Mouse (Mus musculus): ENCODE results near the gene Emc9. TPM values are rescaled to one million over a fixed set of nuclear protein-coding genes. Genes with fewer than 3 reads are reported as not detected.

The Emc9 gene
- 15.2 and 19.4 TPM in 2 replicates for polyA plus RNA-seq (2012; rRNA removed)

DNA sequence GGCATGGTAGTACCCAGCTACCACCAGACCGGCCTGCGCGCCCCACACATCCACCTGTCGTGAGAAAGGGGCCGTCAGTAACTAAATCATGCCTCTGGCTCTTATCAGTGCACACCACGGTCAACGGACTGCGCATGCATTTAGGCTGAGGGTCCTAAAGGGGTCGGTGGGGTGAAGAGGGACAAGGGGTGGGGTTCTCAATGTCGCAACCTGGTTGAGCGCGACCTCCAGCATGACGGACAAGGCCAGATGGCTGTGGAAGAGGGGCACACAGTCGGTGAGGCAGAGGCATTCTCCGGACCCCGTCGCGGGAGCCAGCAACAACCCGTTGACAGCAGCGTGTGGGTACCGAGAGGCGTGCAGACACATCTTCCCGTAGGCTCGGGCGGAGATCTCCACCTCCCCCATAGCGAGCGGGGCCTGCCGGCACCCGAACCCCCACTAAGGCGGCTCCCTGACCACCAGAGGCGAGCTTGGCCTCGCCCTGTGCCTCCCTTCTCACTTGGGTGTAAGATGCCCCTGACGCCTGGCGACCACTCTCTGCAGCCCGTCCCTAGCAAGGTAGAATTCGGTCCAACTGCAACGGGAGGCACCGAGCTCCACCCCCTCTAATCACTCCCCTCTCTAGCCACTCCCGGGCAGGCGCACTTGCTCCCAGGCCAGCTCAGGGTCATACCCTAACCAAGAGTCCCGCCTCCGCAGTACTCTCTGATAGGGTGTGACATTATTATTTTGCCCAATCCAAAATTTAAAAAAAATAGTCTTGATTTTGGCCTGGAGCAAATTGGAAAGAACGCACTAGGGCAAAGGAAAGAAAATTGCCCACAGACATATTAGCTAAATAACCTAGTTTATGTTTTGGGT, at the start of gene Emc9:
Gene Emc9 (minus strand): TSS at position 601 of the 864 bp plus-strand sequence.

GRCm38 (mm10) chr14:55617822-55618221, 32.7 kb upstream of the Emc9 start, which contains the start of gene Rec8:
TSS of gene Rec8 (plus strand) at chr14:55618037.

GRCm38 (mm10) chr14:55603271-55603632, 18.1 kb upstream of the Emc9 start, which contains the start of gene Irf9:
TSS of gene Irf9 (plus strand) at chr14:55603571.

DNA sequence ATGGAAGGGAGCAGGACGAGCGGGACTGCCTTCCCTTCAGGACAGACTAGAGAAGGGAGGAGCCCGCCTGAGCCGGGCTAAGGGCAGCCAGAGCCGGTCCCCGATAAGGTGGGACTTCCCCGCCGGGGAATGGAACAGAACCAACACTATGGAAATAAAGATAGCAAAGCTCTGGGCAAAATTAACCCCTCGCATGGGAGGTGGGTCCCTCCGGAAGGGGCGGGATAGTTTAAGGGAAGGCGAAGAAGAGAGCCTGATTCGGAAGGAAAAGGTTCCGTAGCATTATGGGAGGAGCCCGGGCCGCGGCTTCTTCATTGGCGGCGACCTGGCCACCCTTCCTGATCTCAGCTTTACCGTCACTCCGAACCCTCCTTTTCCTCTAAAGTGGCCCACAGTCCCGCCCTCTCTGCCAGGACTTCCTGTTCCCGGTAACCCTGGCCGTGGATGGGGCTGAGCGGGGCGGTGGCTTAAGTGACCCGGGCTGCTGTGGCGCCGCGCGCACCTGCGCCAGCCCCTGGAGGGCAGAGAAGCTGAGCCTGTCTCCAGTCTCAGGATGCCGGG, 6.3 kb upstream of the Emc9 start, which contains the start of gene Rnf31:
Gene Rnf31 (plus strand): TSS at position 378 of the 561 bp plus-strand sequence.

GRCm38 (mm10) chr14:55590748-55591330, 5.7 kb upstream of the Emc9 start, which contains the start of gene Psme2:
TSS of gene Psme2 (minus strand) at chr14:55591113.

DNA sequence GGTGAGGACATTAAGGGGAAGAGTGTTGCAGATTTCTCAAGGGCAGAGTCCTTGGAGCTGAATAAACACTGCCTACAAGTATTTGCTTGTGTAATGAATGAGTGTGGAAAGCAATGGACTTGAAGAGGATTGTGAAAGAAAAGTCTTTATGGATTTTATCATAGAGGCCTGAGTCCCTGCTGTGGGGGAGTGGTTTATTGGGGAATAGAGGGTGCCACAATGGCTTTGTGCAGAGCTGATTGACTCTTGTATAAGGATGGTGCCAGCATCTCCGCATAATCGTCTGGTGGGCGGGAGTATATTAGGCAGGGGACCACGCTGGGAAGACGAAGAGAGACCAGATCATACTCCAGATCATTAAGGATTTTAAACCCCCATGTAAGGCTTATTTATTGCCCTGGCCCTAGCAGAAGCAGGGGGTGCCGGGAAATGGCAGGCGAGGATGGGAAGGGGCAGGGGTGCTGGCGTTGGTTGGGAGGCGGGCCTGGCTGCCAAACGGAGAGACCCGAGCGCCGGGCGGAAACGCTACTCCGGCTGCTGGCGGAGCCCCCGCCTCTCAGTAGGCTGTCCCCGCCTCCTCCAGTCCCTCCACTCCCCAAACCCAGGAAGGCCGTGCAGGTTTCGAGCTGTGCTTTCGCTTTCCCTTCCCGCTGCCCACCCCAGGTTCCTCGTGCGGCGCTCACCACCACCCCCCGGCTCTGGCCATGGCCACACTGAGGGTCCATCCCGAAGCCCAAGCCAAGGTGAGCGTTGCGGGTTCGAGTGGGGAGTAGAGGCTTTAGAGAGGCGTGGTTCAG, 7.0 kb downstream of the Emc9 start, which contains the start of gene Psme1:
Gene Psme1 (plus strand): TSS at position 253 of the 797 bp plus-strand sequence.

DNA sequence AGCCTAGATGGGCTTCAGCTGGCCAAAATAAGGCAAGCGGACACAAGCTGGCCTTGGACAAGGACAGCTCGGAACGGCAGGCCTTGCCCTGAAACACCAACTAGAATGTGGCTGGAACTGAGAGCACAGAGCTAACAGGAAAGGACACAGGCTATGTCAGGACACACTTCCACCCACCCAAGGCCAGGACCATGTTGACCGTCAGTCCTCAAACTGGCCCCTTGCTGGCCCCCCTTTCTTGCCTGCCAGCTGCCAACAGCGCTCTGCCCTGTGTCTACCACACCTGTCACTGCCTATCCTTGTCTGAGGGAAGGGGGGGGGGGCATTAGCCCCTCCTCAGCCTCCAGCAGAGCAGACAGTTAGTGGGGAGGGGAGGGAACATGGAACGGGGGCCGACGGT, 9.8 kb downstream of the Emc9 start, which contains the start of gene Fitm1:
Gene Fitm1 (plus strand): TSS at position 316 of the 400 bp plus-strand sequence.

GRCm38 (mm10) chr14:55560202-55561073, 24.7 kb downstream of the Emc9 start, which contains the start of gene A730061H03Rik:
TSS of gene A730061H03Rik (minus strand) at chr14:55560406.

GRCm38 (mm10) chr14:55559799-55560201, 25.3 kb downstream of the Emc9 start, which contains the start of gene Dcaf11:
TSS of gene Dcaf11 (plus strand) at chr14:55560006.

DNA sequence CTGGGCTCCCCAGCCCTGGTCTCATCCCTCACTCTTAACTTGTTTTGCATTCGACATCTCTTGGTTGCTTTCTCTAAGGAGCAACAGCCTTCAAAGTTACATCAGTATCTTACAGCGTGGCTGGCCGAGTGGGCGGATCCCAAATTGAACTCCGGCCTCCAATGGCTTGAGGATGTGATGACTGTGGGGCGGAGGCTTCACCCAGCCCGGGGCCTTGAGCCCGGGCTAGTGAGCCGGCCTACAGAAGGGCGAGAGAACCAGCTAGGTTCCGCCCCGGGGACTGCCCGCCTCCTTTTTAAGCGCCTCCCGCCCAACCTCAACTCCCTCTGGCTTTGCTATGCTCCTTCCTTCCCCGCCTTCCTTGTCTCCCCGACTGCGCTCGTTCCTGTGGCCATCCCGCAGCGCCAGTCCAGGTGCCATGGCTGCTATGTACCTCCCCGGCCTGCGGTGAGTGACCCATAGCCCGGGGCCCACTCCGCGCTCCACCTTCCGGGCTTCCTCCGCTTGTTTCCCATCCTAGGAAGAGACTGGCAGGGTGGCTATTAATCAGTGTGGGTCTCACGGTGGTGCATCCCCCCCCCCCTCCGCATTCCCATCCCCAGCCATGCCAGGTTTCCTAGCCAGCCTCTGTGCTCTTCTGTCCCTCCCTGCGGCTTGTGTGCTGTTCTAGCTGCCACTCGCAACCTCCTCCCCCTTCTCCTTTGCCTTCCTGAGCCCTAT, 44.9 kb downstream of the Emc9 start, which contains the start of gene Pck2:
Gene Pck2 (plus strand): TSS at position 200 of the 720 bp plus-strand sequence.

Other genes starting within 250 kb of the Emc9 start
- 36.2 and 37.6 TPM in 2 replicates for gene Dhrs4, start 106.5 kb downstream of the Emc9 start, polyA plus RNA-seq (2012; rRNA removed)
- 195 and 238 TPM in 2 replicates for gene Carmil3, start 94.7 kb downstream of the Emc9 start, polyA plus RNA-seq (2012; rRNA removed)
- 7.3 and 10.1 TPM in 2 replicates for gene Cpne6, start 74.9 kb downstream of the Emc9 start, polyA plus RNA-seq (2012; rRNA removed)
- gene Nrl, start 60.3 kb downstream of the Emc9 start, polyA plus RNA-seq (2012; rRNA removed) = 0.64 and 0.80 TPM in 2 replicates
- gene Pck2, start 45.0 kb downstream of the Emc9 start, polyA plus RNA-seq (2012; rRNA removed) = 19.4 and 24.9 TPM in 2 replicates
- 99.5 and 110 TPM in 2 replicates for gene Dcaf11, start 25.3 kb downstream of the Emc9 start, polyA plus RNA-seq (2012; rRNA removed)
- 0.55 and 0.85 TPM in 2 replicates for gene A730061H03Rik, start 24.9 kb downstream of the Emc9 start, polyA plus RNA-seq (2012; rRNA removed)
- 0.20 and 4.1 TPM in 2 replicates for gene Fitm1, start 9.7 kb downstream of the Emc9 start, polyA plus RNA-seq (2012; rRNA removed)
- 95.6 and 100 TPM in 2 replicates for gene Psme1, start 7.2 kb downstream of the Emc9 start, polyA plus RNA-seq (2012; rRNA removed)
- gene Psme2, start 5.8 kb upstream of the Emc9 start, polyA plus RNA-seq (2012; rRNA removed) = 80.2 and 87.2 TPM in 2 replicates
- 24.8 and 26.6 TPM in 2 replicates for gene Rnf31, start 6.4 kb upstream of the Emc9 start, polyA plus RNA-seq (2012; rRNA removed)
- 27.1 and 27.9 TPM in 2 replicates for gene Irf9, start 18.3 kb upstream of the Emc9 start, polyA plus RNA-seq (2012; rRNA removed)
- gene Rec8, start 32.7 kb upstream of the Emc9 start, polyA plus RNA-seq (2012; rRNA removed) = 19.0 and 25.2 TPM in 2 replicates
- 171 and 172 TPM in 2 replicates for gene Ipo4, start 50.7 kb upstream of the Emc9 start, polyA plus RNA-seq (2012; rRNA removed)
- gene Gm49378, start 52.6 kb upstream of the Emc9 start, polyA plus RNA-seq (2012; rRNA removed) = 6.9 and 7.0 TPM in 2 replicates
- gene Tm9sf1, start 58.5 kb upstream of the Emc9 start, polyA plus RNA-seq (2012; rRNA removed) = 48.4 and 58.4 TPM in 2 replicates
- 2.0 and 2.1 TPM in 2 replicates for gene Tssk4, start 64.9 kb upstream of the Emc9 start, polyA plus RNA-seq (2012; rRNA removed)
- gene Mdp1, start 75.2 kb upstream of the Emc9 start, polyA plus RNA-seq (2012; rRNA removed) = 52.9 and 57.0 TPM in 2 replicates
- 43.0 and 44.1 TPM in 2 replicates for gene Gmpr2, start 86.6 kb upstream of the Emc9 start, polyA plus RNA-seq (2012; rRNA removed)
- gene Nedd8, start 86.8 kb upstream of the Emc9 start, polyA plus RNA-seq (2012; rRNA removed) = 461 and 488 TPM in 2 replicates
- 32.9 and 33.1 TPM in 2 replicates for gene Tinf2, start 96.5 kb upstream of the Emc9 start, polyA plus RNA-seq (2012; rRNA removed)
- gene Tgm1, start 128.6 kb upstream of the Emc9 start, polyA plus RNA-seq (2012; rRNA removed) = 0.43 and 1.5 TPM in 2 replicates
- 57.1 and 61.9 TPM in 2 replicates for gene Rabggta, start 137.0 kb upstream of the Emc9 start, polyA plus RNA-seq (2012; rRNA removed)
- gene Dhrs1, start 160.4 kb upstream of the Emc9 start, polyA plus RNA-seq (2012; rRNA removed) = 86.8 and 87.0 TPM in 2 replicates
- 21.4 and 26.4 TPM in 2 replicates for gene Nop9, start 160.4 kb upstream of the Emc9 start, polyA plus RNA-seq (2012; rRNA removed)
- 0.57 and 1.3 TPM in 2 replicates for gene Cideb, start 173.2 kb upstream of the Emc9 start, polyA plus RNA-seq (2012; rRNA removed)
- gene Ltb4r2, start 176.1 kb upstream of the Emc9 start, polyA plus RNA-seq (2012; rRNA removed) = 0.11 and 0.21 TPM in 2 replicates
- 0.34 and 0.91 TPM in 2 replicates for gene Ltb4r1, start 180.7 kb upstream of the Emc9 start, polyA plus RNA-seq (2012; rRNA removed)
- 5.0 and 9.7 TPM in 2 replicates for gene Adcy4, start 198.8 kb upstream of the Emc9 start, polyA plus RNA-seq (2012; rRNA removed)
- 3.1 and 9.4 TPM in 2 replicates for gene Ripk3, start 203.6 kb upstream of the Emc9 start, polyA plus RNA-seq (2012; rRNA removed)
- gene Nfatc4, start 237.8 kb upstream of the Emc9 start, polyA plus RNA-seq (2012; rRNA removed) = 29.1 and 48.1 TPM in 2 replicates

All from central nervous system, embryonic 14 days (tissue).